Mouse (Mus musculus) small intestine, adult 2 months (tissue): ENCODE data around the gene Rgcc. TPM values are rescaled to one million over a fixed set of nuclear protein-coding genes. Genes with fewer than 3 reads are reported as not detected.

Experiments used
- H3K27ac ChIP-seq: fragments of 200-500 bp; 2 replicates; pipeline ENCODE4 v1.5.1; 2012; ENCODE audit warnings: low read depth, low read length, control low read depth, inconsistent platforms; ENCODE audit not compliant: insufficient read depth
- H3K27me3 ChIP-seq: fragments of 200-500 bp; 2 replicates; pipeline ENCODE4 v1.6.1; 2012; ENCODE audit warnings: mild to moderate bottlenecking, moderate library complexity, low read length, inconsistent platforms; ENCODE audit not compliant: control insufficient read depth, insufficient read depth
- H3K36me3 ChIP-seq: fragments of 200-500 bp; 2 replicates; pipeline ENCODE4 v1.6.1; 2012; ENCODE audit warnings: mild to moderate bottlenecking, low read length, control low read depth, inconsistent platforms; ENCODE audit not compliant: control insufficient read depth, insufficient read depth
- H3K4me1 ChIP-seq: fragments of 200-500 bp; 2 replicates; pipeline ENCODE4 v1.6.1; 2012; ENCODE audit warnings: low read length, inconsistent platforms, mixed read lengths; ENCODE audit not compliant: control insufficient read depth, insufficient read depth, insufficient read length
- H3K4me3 ChIP-seq: fragments of 200-500 bp; 2 replicates; pipeline ENCODE4 v1.5.1; 2012; ENCODE audit warnings: low read depth, mild to moderate bottlenecking, control low read depth, inconsistent platforms, low read length, moderate library complexity
- CTCF ChIP-seq: fragments of 200-500 bp; IDR thresholded peaks from 2 replicates; pipeline ENCODE4 v1.5.1; 2012; ENCODE audit warnings: low read depth, mild to moderate bottlenecking, control low read depth, inconsistent platforms, low read length, moderate library complexity, mixed read lengths; ENCODE audit not compliant: insufficient replicate concordance, insufficient read length; ENCODE audit errors: extremely low read depth
- POLR2A ChIP-seq: fragments of 200-500 bp; IDR thresholded peaks from 2 replicates; pipeline ENCODE4 v1.6.1; 2012; ENCODE audit warnings: low read depth, mild to moderate bottlenecking, control low read depth, inconsistent platforms, low read length, moderate library complexity
- WGBS: fragments of 180-500 bp; shearing (Covaris S2); methylation state at CpG from one replicate; pipeline ENCODE4 v1.1.7; 2018; 5-methylcytosine and 5-hydroxymethylcytosine counted together
- polyA plus RNA-seq: library from polyadenylated mRNA; depleted of rRNA; stranded (reverse); fragments of >200 nt; gene quantifications from 2 replicates; pipeline ENCODE4 v1.2.3, GENCODE M21; 2012

The Rgcc gene
- polyA plus RNA-seq, 1 experiment, result 42.1 TPM

DNA sequence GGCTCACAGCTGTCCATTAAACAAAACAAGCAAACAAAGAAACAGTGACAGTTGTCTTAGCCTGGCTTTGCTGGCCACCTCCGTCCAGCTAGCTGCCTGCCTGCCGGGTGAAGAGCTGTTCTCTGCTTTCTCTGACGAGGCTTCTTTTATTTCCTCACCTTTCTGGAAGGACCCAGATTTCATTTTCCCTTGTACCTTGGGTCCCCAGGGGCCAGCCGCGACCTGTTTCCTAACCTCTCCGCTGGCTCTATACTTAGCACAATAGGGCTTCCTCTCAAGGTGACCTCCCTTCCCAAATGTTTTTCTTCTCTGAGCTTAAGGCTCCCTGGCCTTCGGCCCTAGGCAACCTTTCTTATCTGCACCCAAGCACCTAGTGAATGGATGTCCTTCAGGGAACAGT, 23.5 kb downstream of the Rgcc start:
- 79% methylated on average over 7 of the region's 7 CpGs for WGBS
- Histone ChIP-seq H3K27ac (no peak overlapping the region), H3K4me1 (no peaks in the 10 kb centered on the region)

DNA sequence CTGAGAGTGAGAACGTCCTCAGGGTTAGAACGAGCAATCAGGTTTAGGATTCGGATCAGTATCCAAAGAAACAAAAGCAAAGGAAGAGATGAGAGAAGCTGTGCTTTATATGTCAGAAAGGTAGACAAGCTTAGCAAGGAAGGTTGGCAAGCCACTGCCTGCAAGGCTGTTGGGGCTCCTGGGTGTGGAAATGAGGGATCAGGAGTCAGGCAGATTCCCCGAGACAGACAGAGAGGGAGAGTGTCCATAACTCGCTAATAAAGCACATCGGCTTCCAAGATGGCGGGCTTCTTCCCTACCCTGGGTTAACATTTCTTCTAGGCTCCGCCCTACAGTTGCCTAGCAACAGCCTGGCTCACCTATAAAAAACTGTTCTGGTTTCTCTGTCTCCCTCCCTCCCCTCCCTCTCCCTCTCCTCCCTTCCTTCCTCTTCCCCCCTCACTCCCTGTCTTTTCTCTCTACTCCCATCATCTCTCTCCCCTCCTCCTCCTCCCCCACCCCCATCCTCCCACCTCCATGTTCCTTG, 25.5 kb downstream of the Rgcc start:
- 91% methylated on average over 8 of the region's 8 CpGs for WGBS
- no peaks in the 10 kb centered on the region for H3K4me1 ChIP-seq
- H3K4me3 ChIP-seq, result no peak overlapping the region
- no peak overlapping the region for H3K27ac ChIP-seq
- no peaks in the 10 kb centered on the region for H3K27me3 ChIP-seq
- no peaks in the 10 kb centered on the region for H3K36me3 ChIP-seq
- no peak for TF ChIP-seq CTCF
- TF ChIP-seq POLR2A, result no peak

More for the DNA sequence above, 23.5 kb downstream of the Rgcc start:
- Histone ChIP-seq H3K4me3 (no peak overlapping the region), H3K36me3 (no peaks in the 10 kb centered on the region), H3K27me3 (no peaks in the 10 kb centered on the region)
- TF ChIP-seq CTCF, result no peak
- TF ChIP-seq POLR2A, result no peak

DNA sequence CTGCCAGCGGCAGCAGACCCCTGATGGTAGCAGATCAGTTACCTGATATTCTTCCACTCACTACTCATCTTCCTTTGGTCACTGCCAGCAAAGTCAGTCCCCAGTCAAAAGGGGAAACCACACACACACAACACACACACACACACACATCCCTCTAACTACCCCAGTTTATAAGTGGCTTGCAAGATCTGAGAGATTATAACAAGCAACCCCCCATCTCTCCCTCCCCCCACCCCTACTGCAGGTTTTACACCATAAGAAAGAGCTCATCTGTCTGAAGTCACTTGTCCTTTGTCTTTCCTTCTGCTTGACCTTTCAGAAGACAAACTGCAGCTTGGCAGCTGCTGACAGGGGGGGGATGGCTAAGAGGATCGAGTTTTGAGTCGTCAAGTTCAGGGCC, 26.0 kb downstream of the Rgcc start:
- H3K4me3 ChIP-seq, result no peak overlapping the region
- no peaks in the 10 kb centered on the region for H3K36me3 ChIP-seq
- H3K27me3 ChIP-seq, result no peaks in the 10 kb centered on the region
- H3K4me1 ChIP-seq, result no peaks in the 10 kb centered on the region
- WGBS, result 63% methylated on average over 3 of the region's 3 CpGs
- no peak overlapping the region for H3K27ac ChIP-seq
- no peak for TF ChIP-seq CTCF
- no peak for TF ChIP-seq POLR2A

DNA sequence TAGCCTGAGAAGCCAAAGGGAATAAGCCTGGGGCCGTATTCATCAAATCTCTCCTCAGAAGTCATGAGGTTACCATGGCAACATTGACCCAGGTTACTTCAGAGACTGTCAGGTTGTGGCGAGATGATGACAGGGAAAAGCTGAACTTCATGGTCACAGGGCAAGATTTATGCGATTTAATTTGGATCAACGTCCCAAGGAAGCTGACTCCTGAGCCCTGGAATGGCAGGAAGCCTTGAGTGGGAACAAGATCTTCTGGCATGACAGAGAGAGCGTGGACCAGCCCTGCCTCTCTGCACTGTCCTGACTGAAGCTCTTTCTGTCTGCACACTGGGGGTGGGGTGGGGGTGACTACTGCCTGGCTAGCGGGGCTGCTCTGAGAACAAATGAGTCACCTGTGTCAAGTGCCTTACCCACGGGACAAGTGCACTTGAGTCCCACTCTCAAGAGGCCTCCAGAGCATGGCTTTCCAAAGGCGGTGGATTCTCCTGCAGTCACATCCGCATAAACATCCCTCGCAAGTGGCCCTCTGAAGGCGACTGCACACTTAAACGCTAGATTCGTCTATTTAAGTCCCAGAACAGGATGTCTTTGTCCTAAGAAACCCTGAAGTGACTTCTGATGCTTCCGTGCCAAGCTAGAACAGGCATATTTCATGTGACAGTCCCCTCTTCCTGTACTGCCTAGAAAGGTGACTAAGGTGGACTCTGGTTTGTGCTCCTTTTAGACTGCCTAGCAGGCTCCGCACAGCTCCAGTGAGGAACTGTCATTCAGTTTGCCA, 27.6 kb downstream of the Rgcc start:
- no peaks in the 10 kb centered on the region for H3K36me3 ChIP-seq
- no peaks in the 10 kb centered on the region for H3K4me1 ChIP-seq
- TF ChIP-seq POLR2A (no peak), CTCF (no peak)
- H3K27ac ChIP-seq, result no peak overlapping the region
- H3K27me3 ChIP-seq, result no peaks in the 10 kb centered on the region
- no peak overlapping the region for H3K4me3 ChIP-seq
- 73% methylated on average over 15 of the region's 15 CpGs for WGBS

DNA sequence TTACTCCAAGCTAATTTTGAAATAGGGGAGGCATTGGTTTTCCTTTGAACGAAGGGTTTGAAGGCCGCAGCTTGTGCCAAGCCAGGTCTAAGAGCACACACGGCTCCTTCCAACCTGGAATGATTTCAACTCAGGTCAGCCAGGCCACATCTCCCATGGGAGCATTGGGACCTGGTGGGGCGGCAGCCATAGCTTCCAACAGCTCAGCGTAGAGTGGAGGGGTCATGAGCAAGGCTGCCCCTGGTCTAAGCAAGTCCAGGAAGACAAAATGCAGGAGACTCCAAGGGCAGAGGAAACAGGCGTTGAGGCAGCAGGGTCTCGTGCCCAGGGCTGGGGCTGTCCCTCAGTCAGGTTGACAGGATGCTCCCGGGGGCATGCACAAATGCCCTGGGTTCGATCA, 28.5 kb downstream of the Rgcc start:
- Histone ChIP-seq H3K27me3 (no peaks in the 10 kb centered on the region), H3K27ac (no peak overlapping the region), H3K4me1 (no peaks in the 10 kb centered on the region), H3K4me3 (no peak overlapping the region), H3K36me3 (no peaks in the 10 kb centered on the region)
- no peak for TF ChIP-seq CTCF
- TF ChIP-seq POLR2A, result no peak
- WGBS, result 87% methylated on average over 9 of the region's 9 CpGs

DNA sequence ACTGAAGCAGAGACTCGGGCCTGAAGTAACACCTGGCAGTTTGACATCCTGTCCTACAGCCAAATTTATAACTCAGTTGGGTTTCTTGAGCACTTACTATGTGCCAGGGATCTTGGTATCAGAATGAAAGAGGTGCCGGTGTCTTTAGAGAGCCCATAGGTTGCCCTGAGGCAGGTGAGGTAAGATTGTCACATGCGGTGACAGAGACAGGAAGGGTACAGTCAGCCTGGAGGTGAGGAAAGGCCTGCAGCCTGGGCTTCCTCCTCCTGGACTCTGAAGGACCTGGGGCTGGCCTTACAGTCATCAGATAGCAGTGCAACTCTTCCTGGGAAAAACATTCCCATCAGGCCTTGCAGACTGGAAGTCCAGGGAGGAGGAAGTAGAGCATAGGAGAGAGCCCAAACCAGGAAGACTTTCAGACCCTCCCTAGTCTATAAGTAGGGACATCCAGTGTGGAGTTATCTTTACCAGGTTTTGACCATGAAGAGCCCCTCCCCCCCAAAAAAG, 29.2 kb downstream of the Rgcc start:
- TF ChIP-seq CTCF (no peak), POLR2A (no peak)
- WGBS, result 86% methylated on average over 3 of the region's 3 CpGs

DNA sequence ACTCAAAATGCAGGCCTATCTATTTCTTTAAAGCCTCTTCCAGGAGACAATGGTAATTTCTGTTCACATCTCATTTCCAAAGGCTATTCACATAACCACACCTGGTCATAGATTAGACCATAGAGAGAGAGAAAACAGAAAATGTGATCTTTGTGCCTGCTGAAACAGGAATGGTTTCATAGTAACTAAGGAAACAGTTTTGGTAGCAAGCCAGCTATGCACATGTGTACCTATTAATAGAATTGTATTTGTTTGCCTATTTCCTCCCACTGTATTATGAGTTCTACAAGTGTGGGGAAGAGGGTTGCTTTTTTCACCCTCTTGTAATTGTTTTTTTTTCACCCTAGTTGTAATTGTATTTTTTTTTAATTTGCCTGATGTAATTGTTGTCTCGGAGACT, 31.9 kb downstream of the Rgcc start:
- TF ChIP-seq POLR2A (no peak), CTCF (no peak)
- Histone ChIP-seq H3K27me3 (no peaks in the 10 kb centered on the region), H3K36me3 (no peaks in the 10 kb centered on the region), H3K4me3 (no peak overlapping the region), H3K4me1 (no peaks in the 10 kb centered on the region), H3K27ac (no peak overlapping the region)
- 50% methylated on average over 1 of the region's 1 CpGs for WGBS

More for the DNA sequence above, 29.2 kb downstream of the Rgcc start:
- H3K4me3 ChIP-seq, result no peak overlapping the region
- no peaks in the 10 kb centered on the region for H3K4me1 ChIP-seq
- no peaks in the 10 kb centered on the region for H3K27me3 ChIP-seq
- no peak overlapping the region for H3K27ac ChIP-seq
- no peaks in the 10 kb centered on the region for H3K36me3 ChIP-seq
